Comparison of ENCODE assay signal across 8 mouse cellular contexts in the genomic region with DNA sequence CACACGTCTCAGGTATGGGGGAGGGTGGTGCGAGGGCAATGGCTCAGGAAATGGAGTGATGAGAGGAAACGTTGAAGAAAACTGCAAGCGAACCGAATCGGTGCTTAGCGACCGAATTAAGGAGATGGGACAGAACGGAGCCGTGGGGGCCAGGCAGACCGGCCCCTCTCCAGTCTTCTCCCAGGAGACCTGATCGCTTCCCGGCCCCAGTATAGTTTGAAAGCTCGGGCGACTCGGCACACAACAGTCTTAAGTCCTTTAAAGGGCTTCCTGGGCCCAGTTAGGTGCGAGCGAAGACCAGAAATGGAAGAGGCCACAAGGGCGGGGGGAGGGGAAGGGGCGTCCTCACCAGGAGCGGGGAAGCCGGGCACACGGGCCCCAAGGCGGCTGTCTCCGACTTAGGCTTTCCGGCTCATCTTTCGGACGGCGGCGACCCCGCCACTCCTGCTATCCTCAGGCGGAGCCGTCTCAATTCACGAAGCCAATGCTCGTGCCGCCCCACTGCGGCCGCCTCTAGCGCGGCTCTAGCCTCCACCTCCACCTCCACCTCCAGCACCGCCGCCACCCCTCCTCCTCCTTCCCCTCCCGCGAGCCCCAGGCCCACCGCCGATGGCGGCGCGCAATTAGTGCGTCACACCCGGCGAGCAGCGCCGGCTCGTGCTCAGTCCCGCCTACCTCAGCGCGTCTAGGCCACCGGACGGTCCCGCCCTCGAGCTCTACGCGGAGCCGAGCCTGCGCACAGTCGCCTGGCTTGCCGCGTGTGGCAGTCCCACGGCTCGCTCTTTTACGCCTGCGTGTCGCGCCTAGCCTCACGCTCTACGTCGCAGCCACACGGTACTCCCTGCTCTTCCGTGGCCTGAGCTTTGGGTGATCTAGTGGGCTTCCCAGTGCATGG. TPM values are rescaled to one million over a fixed set of nuclear protein-coding genes. Genes with fewer than 3 reads are reported as not detected.
DNase-seq lines count a peak whose midpoint lies in the region; ATAC-seq lines count a peak whose summit lies in the region.

A gene (minus strand): TSS at position 771 of the 895 bp plus-strand sequence.

- peak within 1 kb of the TSS; percentile 86 for H3K4me3 ChIP-seq in intestine, embryonic 14.5 days (ENCODE audit: low read depth, low read length)

- ATAC-seq in intestine, embryonic 14.5 days (replicated peaks; ENCODE audit: low FRiP score, low TSS enrichment, low read depth), result peak; percentile 94

- peak within 1 kb of the TSS; percentile 92 for H3K27ac ChIP-seq in intestine, embryonic 14.5 days (ENCODE audit: low read depth)

- H3K4me1 ChIP-seq in intestine, embryonic 14.5 days (replicated peaks; ENCODE audit: control insufficient read depth, insufficient read depth, low read length), result peaks cover 29% of the 10 kb centered on the region

- H3K36me3 ChIP-seq in intestine, embryonic 14.5 days (ENCODE audit: control insufficient read depth, insufficient read depth, low read length), result peaks cover 32% of the 10 kb centered on the region

- whole genome bisulfite sequencing in intestine, embryonic 14.5 days, result under 1% methylated on average over 78 of the region's 80 CpGs

- intact Hi-C loops in left cerebral cortex, postnatal 14 days (cut with DNase I), result loop anchor here (2.0 to 10.0 kb wide), 2 partner anchors 77 to 193 kb away; a partner anchor contains a TSS

- peak within 1 kb of the TSS; percentile 78 for H3K9ac ChIP-seq in intestine, embryonic 14.5 days (ENCODE audit: low read length)

- H3K27me3 ChIP-seq in intestine, embryonic 14.5 days (replicated peaks; ENCODE audit: control insufficient read depth, insufficient read depth, low read length), result no peaks in the 10 kb centered on the region

- DNase-seq in adrenal gland, adult (ENCODE audit: inconsistent age in 2 of 2, low spot score in 1 of 2), result peak; percentile 98
- DNase-seq in embryo, embryonic 10.5 days (ENCODE audit: low spot score), result peak; percentile 97
- DNase-seq in gastrocnemius, postnatal 25 days, result peak; percentile 97
- DNase-seq in intestine, embryonic 14.5 days (ENCODE audit: low spot score), result peak; percentile 98
- DNase-seq in left cerebral cortex, postnatal 14 days (ENCODE audit: low spot score in 2 of 2), result peak; percentile 98
- peak; percentile 99 for DNase-seq in mesoderm, embryonic 11.5 days (ENCODE audit: low read depth, low spot score)
- DNase-seq in right cerebral cortex, postnatal 36 days (ENCODE audit: low spot score in 2 of 2), result peak; percentile 96 to 98
- peak; percentile 97 for DNase-seq in yolk sac, embryonic 10.5 days (ENCODE audit: low spot score)

- H3K9me3 ChIP-seq in intestine, embryonic 14.5 days (ENCODE audit: control insufficient read depth, low read length), result no peaks in the 10 kb centered on the region

- peak within 1 kb of the TSS; percentile 92 for H3K4me2 ChIP-seq in intestine, embryonic 14.5 days (ENCODE audit: low read length)

RNA-seq across cellular contexts. Expression of the gene that starts here (rescaled TPM):
- 10 to 100 TPM; 19.1 to 23.5 TPM for total RNA-seq in gastrocnemius, postnatal 25 days (2021)
- polyA plus RNA-seq in intestine, embryonic 14.5 days (2014; fragmentation: Nextera tagmentation; extraction: Ambion mirVana), result 79.1 and 90.8 TPM in 2 replicates
- 100 to 1,000 TPM in 1 of 2 experiments, 10 to 100 TPM in 1; 91.5 to 102 TPM for total RNA-seq in left cerebral cortex, postnatal 14 days (2021)

Comparison
In these comparisons a context has a peak if more than half of its experiments do, and no peak if none do; other contexts are left out.
1. Peak in every context shown above with its lines: DNase-seq, ATAC-seq, H3K4me3 ChIP-seq and H3K27ac ChIP-seq.